Mouse (Mus musculus): ENCODE data around the gene Tmco1. TPM values are rescaled to one million over a fixed set of nuclear protein-coding genes. Genes with fewer than 3 reads are reported as not detected.

The Tmco1 gene
- total RNA-seq, 2 experiments from 2014 or later, result 89.8 to 150 TPM

Other genes with a start within 250 kb of the Tmco1 start
- 187 and 249 TPM in 2 replicates for gene Uck2, start 23.1 kb upstream of the Tmco1 start, total RNA-seq (2014; fragmentation: Nextera tagmentation)
- 228 and 238 TPM in 2 replicates for gene Uck2, start 23.1 kb upstream of the Tmco1 start, total RNA-seq (2017)
- 43.2 and 49.4 TPM in 2 replicates for gene Aldh9a1, start 41.6 kb downstream of the Tmco1 start, total RNA-seq (2014; fragmentation: Nextera tagmentation)
- 29.1 and 42.8 TPM in 2 replicates for gene Aldh9a1, start 41.6 kb downstream of the Tmco1 start, total RNA-seq (2017)
- 36.8 and 53.5 TPM in 2 replicates for gene Mgst3, start 85.5 kb downstream of the Tmco1 start, total RNA-seq (2014; fragmentation: Nextera tagmentation)
- gene Mgst3, start 85.5 kb downstream of the Tmco1 start, total RNA-seq (2017), result 17.8 and 43.6 TPM in 2 replicates
- not detected in 2 replicates for gene Lrrc52, start 158.4 kb downstream of the Tmco1 start, total RNA-seq (2014; fragmentation: Nextera tagmentation)
- 0.50 and 1.2 TPM in 2 replicates for gene Lrrc52, start 158.4 kb downstream of the Tmco1 start, total RNA-seq (2017)